Mouse (Mus musculus) cerebellum, adult 11-12 months (tissue): ENCODE measurements around the gene Cwc15.

Experiments used
- DNase-seq: peaks from one replicate; pipeline ENCODE4 v3.0.0; 2022

Gene Cwc15

GRCm38 (mm10) chr9:14548366-14548761 lies 47.9 kb downstream of the Cwc15 start:
- DNase-seq: no peak

GRCm38 (mm10) chr9:14558332-14558731 lies 57.9 kb downstream of the Cwc15 start:
- no peak for DNase-seq

GRCm38 (mm10) chr9:14559430-14559829 lies 59.0 kb downstream of the Cwc15 start:
- DNase-seq: no peak

GRCm38 (mm10) chr9:14559996-14560395 lies 59.6 kb downstream of the Cwc15 start:
- DNase-seq: no peak
